Mouse (Mus musculus) hindlimb bud, embryonic 11.5 days (tissue): ENCODE results near the gene Actrt2.

Experiments
- DNase-seq: peaks from one replicate; pipeline ENCODE4 v3.0.0-alpha.2; 2012; ENCODE audit warnings: low read depth, low spot score; ENCODE audit errors: extremely low spot score

Gene Actrt2

DNA sequence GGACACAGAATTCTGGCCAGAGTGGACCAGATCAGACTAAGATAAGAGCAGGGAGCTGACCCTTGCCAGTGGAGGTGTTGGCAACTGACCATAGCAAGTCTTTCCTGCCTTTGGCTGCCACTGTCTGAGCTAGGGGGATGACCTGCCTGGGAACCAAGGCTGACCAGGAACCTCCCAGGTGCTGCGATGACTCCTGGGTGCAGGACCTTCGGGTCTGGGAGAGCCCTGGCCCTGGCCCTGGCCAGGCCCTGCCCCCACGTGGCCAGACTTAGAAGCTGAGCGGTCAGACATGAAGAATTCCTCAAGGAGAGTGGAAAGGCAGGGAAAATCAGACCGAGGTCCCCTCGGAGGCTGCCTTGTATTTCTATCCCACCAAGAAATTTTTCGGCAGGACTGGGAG is 28.5 kb downstream of the Actrt2 start:
- DNase-seq = no peak

DNA sequence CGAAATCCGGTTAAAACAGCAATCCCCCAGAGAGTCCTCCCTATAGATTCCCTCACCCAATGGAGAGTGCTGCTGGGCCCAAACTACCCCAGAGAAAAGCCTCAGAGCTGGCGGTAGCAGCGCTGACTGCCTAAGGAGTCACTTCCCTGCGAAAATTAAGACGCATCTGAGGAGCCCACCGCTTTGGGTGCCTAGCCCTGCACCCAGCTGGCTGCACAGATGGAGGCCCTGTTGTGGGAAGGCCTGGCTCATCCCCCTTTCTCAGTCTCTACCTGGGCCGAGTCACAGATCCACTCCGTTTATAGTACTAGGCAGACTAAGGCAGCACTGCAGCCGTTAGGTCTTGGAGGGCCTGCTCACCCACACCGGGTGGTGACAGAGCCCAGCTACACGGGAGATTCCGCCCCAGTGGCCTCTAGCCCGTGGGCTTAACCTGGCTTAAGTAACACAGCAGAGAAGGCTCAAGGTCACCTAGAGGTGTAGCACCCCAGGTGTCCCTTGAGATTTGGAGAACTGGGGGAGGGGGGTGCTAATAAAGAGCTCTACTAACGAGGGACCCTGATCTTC is 29.3 kb downstream of the Actrt2 start:
- DNase-seq = no peak

DNA sequence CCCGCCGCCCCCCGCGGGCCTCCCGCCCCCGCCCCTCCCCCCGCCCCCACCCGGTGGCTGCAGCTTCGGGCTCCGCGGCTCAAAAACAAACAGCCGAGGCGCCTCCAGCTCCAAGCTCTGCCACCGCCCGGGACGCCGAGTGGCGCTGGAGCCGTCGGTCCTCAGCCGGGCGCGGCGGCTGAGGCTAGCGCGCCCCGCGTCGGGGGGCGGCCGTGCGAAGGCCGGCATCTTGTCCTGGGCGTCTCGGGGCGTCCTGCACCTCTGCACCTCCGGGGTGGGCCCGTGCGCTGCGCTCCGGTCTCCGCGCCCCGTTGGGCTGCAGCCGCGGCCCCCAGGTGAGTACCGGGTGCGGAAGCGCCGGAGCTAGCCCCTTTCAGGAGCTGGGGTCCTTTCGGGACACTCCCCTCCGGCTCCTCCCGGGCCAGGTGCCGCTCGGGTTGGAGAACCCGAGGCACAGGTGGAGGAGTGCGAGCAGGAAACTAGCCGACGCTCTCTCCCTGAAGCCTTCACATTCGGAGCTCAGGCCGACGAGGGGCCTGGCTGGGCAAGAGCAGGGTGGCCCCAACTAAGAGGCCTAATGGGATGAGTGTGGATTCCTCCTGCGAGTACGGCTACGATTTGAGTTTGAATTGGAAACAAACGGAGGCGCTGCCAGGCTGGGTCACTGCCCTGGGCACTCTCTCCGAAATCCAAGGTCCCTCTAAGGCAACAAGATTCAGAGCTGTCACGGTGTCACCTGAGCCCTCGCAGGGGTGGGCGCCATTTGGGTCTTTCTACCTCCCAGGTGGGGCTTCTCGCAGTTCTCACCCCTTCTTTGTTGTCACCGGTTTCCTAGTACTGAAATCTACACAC is 30.0 kb downstream of the Actrt2 start:
- no peak for DNase-seq

DNA sequence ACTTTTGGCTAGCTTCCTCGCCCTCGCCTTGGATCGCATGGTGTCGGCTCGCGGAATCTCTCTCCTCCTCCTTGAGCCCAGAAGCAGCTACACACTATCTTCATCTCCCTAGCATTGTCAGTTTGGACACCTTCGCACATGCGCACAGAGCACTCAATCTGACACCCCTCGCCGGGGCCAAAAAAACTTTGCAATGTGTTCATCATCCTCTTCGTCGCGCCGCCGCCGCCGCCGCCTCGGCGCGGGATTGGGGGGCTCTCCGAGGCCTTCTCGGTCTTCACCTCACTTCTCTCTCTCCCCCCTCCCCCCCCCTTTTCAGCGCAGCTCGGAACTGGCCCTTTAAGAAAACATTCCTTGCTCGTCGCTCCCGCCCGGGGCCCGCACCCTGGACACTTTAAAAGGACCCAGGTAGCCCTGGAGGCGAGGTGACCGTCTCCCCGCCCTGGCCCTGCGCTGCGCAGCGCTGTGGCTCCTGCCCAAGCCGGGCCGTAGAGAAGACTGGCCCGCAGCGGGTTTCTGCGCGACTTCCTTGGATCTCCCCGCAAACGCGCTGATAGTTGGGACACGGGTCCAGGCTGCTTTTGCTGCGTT is 30.9 kb downstream of the Actrt2 start, which contains the start of gene Prdm16:
Gene Prdm16, minus strand, starts transcription at position 153 of the 591 bp plus-strand sequence.
- no peak for DNase-seq

DNA sequence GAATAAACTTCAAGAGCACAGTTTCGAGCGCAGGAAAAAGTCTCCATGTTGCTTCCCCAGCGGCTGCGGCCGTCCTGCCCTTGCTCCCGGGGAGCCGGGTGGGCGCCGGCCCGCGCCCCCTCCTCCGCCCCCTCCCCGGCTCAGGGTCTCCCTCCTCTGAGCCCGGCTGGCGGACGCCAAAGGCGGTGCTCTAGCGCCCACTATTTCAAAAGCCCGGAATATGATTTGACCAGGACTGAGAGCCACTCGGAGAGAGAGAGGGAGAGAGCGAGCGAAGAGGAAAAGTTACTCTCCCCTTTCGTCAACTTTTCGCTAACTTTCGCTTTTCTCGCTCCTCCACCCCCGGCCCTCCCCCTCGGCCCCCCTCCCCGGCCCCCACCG is 31.6 kb downstream of the Actrt2 start:
- no peak for DNase-seq

DNA sequence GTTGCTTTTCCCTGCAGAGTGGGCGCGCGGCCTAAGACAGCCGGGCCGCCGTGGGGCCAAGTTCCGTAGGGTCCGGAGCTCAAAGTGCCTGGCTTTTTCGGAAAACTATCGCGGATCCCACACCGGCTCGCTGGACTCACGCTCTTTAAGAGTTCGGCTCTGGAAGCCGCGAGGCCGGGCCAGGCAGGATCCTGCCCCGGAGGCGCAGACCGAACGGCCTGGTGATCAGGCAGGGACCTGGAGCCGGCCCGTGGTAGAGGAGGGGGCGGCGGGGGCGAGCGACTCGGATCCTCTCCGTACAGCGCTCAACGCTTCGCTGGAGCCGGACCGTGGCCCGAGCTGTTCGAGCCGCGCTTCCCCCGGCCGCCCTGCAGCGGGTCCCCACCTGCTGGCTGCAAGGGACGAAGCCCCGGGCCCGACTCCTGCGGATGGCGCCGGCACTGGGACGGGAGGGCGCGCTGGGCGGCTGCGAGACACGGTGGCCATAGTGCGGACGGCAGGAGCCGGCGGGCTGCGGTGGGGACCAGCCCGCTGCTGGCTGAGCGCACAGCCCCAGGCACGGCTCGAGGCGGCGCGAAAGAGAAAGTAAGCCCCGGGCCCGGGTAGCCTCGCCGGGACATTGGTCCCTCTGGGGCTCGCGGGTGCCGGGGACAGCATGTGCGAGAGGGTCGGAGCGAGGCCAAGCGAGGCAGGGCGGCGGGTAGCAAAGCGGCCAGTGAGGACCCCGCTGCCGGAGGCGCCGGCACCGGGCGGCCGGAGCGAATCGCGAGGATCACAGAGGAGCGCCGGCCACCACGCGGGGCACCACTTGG is 32.2 kb downstream of the Actrt2 start:
- DNase-seq = no peak

DNA sequence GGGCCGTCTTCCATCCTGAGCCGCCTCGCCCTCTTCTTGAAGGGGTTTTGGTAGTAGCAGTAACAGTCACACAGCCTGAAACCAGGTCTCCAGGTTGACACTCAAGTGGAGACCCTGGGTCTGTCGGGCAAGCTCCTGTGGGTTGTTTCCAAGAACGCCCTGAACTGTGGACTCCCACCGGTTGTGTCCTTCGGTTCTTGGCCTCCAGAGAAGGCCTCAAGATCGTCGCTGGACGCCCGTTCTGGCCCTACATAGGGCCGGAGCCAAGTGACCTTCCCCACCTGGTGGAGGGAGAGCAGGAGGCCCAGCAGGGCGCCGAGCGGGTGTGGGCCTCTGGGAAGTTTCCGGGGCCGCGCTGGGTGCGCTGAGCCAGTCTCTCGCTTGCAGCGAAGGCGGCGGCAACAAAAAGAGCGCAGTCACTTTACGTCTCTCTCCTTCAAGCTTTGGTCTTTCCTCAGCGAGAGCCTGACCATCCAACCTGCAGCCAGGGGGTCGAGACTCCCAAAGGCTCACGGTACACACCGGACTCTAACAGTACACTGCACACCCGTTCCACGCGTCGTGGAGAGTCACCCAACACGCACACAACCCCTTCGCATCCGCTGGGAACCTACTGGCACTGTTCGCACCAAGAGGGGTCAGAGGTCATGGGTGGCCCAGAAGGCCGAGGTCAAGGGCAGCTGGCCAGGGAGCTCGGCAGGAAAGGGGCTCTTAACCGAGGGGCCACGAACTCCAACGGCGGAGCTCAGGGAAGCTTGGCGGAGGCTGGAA is 33.0 kb downstream of the Actrt2 start:
- no peak for DNase-seq

DNA sequence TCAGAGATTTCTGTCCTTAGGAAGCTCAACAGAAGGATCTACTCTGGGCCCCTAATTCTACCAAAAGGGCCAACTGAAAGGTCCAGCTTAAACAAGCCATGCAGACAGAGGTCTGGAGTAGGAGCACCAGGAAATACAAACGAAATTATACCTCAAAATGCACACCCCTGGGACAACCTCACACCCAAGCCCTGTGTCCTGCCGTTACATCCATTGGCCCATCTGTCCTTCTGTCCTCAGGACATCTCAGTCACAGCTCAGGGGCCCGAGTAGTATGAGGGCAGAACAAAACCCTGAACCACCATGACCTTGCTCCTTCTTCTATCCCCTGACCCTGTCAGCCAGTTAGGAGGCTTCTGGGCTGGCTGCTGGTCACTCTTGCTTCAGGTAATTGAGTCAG is 33.7 kb downstream of the Actrt2 start:
- no peak for DNase-seq

DNA sequence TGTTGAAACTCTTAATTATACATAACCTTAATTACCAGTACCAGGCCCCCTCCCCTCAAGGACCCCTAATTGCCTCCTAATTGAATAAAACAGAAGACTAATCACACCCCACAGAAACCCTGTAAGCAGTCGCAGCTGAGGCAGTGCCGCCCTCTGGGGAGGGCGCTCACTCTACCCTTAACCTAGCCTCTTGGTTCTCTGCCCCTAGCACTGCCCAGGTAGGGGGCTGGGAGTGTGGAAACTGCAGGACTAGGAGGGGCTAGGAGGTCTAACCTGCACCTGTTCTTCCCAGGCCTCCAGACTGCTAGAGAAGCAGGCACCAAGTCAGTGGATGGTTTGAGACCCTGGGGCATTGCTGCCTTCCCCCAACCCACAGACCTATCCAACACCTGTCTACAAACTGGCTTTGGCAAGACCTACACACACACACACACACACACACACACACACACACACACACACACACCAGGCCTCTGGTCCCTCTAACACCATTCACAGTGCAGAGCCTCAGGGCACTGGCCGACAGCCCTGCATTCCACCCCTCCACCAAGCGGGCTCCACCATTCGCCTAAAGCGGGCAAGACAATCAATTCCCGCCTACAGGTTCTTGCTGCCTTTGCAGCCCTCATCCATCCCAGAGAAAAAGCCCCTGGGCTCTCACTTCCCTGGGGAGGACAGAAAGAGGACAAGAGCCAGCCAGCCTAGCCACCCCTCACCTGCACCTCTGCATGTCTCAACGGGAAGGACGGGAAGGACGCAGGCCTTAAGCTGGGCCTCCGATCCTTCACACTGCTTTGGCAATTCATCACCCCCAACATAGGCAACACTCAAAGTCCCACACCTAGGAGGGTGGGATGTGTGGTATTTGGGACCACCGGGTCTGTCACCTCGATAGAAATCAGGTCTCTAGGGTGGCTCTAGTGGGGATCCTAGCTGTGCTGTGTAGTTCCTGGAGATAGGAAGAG is 34.6 kb downstream of the Actrt2 start:
- DNase-seq = no peak

DNA sequence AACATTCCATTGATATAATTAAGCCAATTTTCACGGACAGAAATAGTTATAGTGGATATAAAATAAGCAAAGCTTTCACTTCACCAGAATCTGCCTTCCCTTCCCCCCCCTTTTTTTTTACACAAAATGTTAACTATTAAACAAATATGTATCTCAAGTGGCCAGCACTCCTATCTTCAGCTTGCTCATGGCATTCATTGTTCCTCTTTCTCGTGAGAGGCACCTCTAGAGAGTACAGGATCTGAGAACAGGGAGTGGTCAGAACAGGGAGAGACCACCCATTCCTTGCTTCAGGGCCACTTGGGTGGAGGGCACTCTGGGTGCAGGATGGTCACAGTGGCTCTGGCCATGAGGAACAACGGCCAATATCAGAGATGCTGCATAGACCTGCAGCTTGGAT is 36.9 kb downstream of the Actrt2 start:
- DNase-seq = no peak

DNA sequence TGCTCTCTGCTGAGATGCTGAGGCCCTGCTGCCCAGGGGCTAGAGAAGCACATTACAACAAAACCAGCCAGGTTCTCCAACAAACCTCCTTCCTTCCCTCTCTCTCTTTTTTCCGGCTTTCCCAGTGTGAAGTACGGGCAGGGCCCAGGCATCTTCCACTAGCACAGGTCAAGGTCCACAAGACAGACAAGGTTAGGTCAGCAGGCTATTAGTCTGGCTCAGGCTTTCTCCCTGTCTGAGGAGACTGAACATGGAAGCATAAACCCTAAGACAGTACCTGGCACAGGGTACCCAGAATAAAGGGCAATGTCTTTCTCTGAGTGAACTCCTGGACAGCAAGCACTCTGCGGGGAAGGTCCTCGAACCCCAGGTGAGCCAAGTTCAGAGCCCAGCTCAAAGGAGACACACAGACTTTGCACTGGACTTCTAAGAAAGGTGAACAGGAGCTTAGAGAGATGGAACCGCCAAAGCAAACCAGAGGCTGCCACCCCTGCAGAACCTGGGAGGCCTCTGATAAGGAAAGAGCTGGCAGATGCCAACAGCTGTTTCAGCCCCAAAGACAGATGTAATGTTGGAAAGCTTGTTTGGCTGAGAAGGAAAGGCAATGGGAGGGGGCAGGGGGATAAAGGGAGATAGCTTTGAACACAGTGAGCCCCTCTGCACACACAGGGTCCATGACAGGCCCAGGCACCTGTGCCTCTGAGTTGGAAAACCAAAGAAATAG is 40.1 kb downstream of the Actrt2 start:
- DNase-seq = no peak

DNA sequence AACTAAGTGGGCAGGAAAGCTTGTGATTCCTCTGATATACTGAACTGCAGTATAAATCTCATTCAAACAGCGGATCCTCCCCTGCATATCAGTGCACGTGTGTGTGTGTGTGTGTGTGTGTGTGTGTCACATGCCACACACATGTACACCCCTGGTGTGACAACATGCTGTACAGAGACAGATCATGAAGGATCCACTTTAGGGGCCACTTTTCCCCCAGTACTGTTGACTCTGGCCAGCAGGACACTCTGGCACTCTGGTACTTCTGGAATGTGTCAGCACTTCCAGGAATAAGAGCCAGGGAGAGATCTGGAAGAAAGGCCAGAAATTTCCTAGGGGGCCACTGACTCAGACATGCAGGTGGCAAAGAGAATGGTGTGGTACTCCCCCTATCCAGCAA is 41.4 kb downstream of the Actrt2 start:
- DNase-seq = no peak

DNA sequence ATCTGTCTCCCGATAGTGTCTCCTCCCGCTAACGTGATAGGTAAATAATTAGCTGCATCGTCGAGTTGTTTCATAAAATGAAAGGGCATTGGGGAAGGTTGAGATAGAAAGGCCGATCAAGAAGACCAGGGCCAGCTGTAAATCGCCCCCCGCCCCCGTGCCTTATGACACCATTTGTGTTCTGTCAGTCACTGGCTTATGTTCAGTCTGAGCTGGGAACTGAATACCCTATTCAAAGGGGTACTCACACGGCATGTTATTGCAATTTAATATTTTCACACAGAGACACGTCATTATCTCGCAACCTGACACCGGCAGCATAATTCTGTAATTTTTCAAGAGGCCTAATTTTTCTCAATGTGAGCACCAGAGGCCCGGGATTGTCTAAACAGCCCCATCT is 42.0 kb downstream of the Actrt2 start:
- DNase-seq = no peak

DNA sequence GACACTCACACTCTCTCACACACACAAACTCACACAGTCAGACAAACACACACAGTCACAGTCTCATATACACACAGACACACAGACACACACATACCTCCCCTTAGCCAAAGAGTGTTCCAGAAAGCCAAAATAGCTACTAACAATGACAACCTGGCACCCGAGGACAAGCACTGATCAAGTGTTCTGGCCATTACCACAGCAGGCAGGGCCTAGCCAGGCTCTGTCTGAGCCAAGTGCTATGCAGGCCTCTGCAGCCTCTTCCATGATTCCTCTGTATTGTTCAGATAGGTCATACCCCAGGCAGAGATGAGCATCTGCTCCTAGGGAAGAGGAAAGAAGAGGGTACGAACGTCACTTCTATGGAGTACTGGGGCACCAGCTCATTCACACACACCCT is 44.4 kb downstream of the Actrt2 start:
- DNase-seq = no peak

DNA sequence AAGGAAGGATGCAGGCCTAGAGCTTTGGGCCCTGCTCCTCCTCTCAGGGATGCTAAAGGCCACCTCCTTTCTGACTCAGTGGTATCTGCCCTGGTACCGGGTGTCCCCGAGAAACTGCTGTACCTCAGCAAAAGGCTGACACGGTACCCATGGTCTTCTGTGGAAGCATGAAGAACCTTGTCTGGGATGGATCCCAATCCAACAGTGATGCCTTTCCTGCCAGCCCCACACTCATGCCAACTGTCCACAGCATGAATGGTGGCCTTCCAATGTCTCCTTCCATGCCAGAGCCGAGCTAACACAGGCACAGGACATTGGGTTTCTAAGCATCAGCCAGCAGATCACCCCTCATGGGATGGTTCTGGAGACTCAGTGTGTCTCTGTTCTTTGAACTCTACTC is 45.1 kb downstream of the Actrt2 start:
- DNase-seq = no peak
